Mouse (Mus musculus): ENCODE measurements around the gene Wfdc2. TPM values are rescaled to one million over a fixed set of nuclear protein-coding genes. Genes with fewer than 3 reads are reported as not detected.
"Not testable (repeated sequence)": the region's sequence is repeated elsewhere in the genome, so short reads cannot be mapped to it uniquely, and the experiment has no call there.

The Wfdc2 gene
- polyA plus RNA-seq, 1 experiment, result 28.7 TPM

DNA sequence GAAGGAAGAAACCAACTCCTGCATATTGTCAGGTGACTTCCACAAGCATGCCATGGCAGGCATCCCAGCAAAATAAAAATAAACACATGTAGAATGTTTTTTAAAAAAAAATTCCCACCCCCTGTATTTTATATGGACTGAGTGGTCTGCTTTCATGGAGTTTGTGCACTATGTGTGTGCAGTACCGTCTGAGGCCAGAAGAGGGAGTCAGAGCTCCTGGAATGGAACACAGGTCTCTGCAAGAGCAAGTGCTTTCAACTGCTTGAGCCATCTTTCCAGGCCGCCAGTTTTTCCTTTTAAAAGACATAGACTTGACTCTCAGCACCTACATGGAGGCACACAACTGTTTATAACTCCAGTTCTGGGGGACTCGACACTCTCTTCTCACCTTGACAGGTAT is 41.3 kb downstream of the Wfdc2 start:
- no peak overlapping the region for H3K4me3 ChIP-seq (ENCODE audit: control insufficient read depth, insufficient read depth, low read length)
- no peak overlapping the region for H3K27ac ChIP-seq (ENCODE audit: control insufficient read depth, insufficient read depth, low read length)
- no peaks in the 10 kb centered on the region for H3K27me3 ChIP-seq (ENCODE audit: control insufficient read depth, insufficient read depth, low read length)
- no peak for DNase-seq
- H3K4me1 ChIP-seq (replicated peaks; ENCODE audit: control insufficient read depth, insufficient read depth, low read length), result no peaks in the 10 kb centered on the region
- WGBS, result 95% methylated on average over 3 of the region's 3 CpGs
- no peaks in the 10 kb centered on the region for H3K36me3 ChIP-seq (ENCODE audit: control insufficient read depth, insufficient read depth, low read length)
- TF ChIP-seq CTCF (IDR thresholded peaks at IDR 0.05; ENCODE audit: borderline replicate concordance, control insufficient read depth, extremely low read depth, insufficient read depth, low read length, poor library complexity), result no peak
- no peak for TF ChIP-seq POLR2A (IDR thresholded peaks at IDR 0.05; ENCODE audit: control insufficient read depth, extremely low read depth, insufficient read depth, low read length, poor library complexity)

DNA sequence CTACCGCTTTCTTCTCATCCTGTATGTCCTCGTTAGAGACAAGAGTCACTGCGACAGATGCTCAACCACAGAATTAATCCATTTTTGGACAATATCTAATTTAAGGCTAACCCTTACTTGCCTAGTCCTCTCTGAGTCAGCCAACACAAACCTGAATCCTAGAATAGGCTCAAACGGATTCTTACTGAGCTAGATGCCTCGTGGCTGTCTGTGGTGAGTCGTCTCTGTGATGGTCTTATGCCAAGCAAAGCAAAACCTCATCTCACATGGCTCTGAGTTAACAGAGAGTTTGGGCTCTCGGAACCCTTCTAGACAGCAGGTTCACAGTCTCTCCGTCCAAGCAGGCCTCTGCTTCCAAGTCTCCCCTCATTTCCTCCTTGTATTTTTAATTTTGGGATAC is 42.2 kb downstream of the Wfdc2 start:
- no peak overlapping the region for H3K4me3 ChIP-seq (ENCODE audit: control insufficient read depth, insufficient read depth, low read length)
- H3K27me3 ChIP-seq (ENCODE audit: control insufficient read depth, insufficient read depth, low read length), result no peaks in the 10 kb centered on the region
- H3K36me3 ChIP-seq (ENCODE audit: control insufficient read depth, insufficient read depth, low read length), result no peaks in the 10 kb centered on the region
- TF ChIP-seq CTCF (IDR thresholded peaks at IDR 0.05; ENCODE audit: borderline replicate concordance, control insufficient read depth, extremely low read depth, insufficient read depth, low read length, poor library complexity) (no peak), POLR2A (IDR thresholded peaks at IDR 0.05; ENCODE audit: control insufficient read depth, extremely low read depth, insufficient read depth, low read length, poor library complexity) (no peak)
- DNase-seq, result no peak
- 91% methylated on average over 8 of the region's 8 CpGs for WGBS
- no peak overlapping the region for H3K27ac ChIP-seq (ENCODE audit: control insufficient read depth, insufficient read depth, low read length)
- no peaks in the 10 kb centered on the region for H3K4me1 ChIP-seq (replicated peaks; ENCODE audit: control insufficient read depth, insufficient read depth, low read length)

DNA sequence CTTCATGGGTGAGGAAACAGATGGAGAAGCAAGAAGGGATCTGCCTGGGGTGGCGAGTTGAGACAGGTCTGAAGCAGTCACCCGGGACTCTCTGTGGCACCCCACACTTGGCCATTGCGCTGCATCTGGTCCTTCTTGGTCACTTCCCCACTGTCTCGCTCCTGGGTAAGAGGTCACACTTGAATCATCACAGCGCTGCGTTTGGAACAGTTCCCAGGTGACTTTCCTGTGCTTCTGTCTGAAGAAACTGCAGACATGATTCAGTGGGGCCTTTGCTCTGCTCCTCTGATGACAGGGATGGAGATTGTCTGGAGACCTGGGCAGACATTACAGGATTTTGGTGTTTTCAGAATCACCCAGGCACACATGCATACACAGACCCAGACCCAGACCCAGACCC is 46.6 kb downstream of the Wfdc2 start:
- no peaks in the 10 kb centered on the region for H3K27me3 ChIP-seq (ENCODE audit: control insufficient read depth, insufficient read depth, low read length)
- no peaks in the 10 kb centered on the region for H3K36me3 ChIP-seq (ENCODE audit: control insufficient read depth, insufficient read depth, low read length)
- WGBS, result 72% methylated on average over 6 of the region's 6 CpGs
- no peak overlapping the region for H3K4me3 ChIP-seq (ENCODE audit: control insufficient read depth, insufficient read depth, low read length)
- no peak overlapping the region for H3K27ac ChIP-seq (ENCODE audit: control insufficient read depth, insufficient read depth, low read length)
- no peak for DNase-seq
- no peaks in the 10 kb centered on the region for H3K4me1 ChIP-seq (replicated peaks; ENCODE audit: control insufficient read depth, insufficient read depth, low read length)
- TF ChIP-seq POLR2A (IDR thresholded peaks at IDR 0.05; ENCODE audit: control insufficient read depth, extremely low read depth, insufficient read depth, low read length, poor library complexity) (no peak), CTCF (IDR thresholded peaks at IDR 0.05; ENCODE audit: borderline replicate concordance, control insufficient read depth, extremely low read depth, insufficient read depth, low read length, poor library complexity) (no peak)

GRCm38 (mm10) chr2:164613471-164613870 is 51.3 kb downstream of the Wfdc2 start, which contains the start of the genes Wfdc6b and Wfdc8:
Wfdc6b (plus strand) TSS chr2:164613522.
Wfdc8 (minus strand) TSS chr2:164613626.
- H3K27ac ChIP-seq (ENCODE audit: control insufficient read depth, insufficient read depth, low read length); H3K36me3 ChIP-seq (ENCODE audit: control insufficient read depth, insufficient read depth, low read length); H3K4me1 ChIP-seq (replicated peaks; ENCODE audit: control insufficient read depth, insufficient read depth, low read length); DNase-seq; H3K4me3 ChIP-seq (ENCODE audit: control insufficient read depth, insufficient read depth, low read length); H3K27me3 ChIP-seq (ENCODE audit: control insufficient read depth, insufficient read depth, low read length): not testable (repeated sequence)
- 72% methylated on average over 8 of the region's 8 CpGs for WGBS

DNA sequence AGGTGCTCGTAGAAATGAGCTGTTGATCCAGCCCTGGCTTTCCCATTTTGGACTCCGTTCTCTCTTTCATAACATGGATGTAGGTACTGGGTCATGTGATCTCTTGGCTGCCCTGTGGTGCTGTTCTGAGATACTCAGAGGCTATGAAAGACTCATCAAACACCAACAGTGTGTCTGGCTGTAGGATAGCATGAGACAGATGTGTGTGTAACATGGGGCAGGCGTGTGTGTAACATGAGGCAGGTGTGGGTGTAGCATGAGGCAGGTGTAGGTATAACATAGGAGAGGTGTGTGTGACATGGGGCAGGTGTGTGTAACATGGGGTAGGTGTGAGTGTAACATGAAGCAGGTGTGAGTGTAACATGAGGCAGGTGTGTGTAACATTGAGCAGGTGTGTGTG is 53.2 kb downstream of the Wfdc2 start:
- H3K36me3 ChIP-seq (ENCODE audit: control insufficient read depth, insufficient read depth, low read length), result no peaks in the 10 kb centered on the region
- H3K4me1 ChIP-seq (replicated peaks; ENCODE audit: control insufficient read depth, insufficient read depth, low read length), result no peaks in the 10 kb centered on the region
- H3K4me3 ChIP-seq (ENCODE audit: control insufficient read depth, insufficient read depth, low read length), result no peak overlapping the region
- no peaks in the 10 kb centered on the region for H3K27me3 ChIP-seq (ENCODE audit: control insufficient read depth, insufficient read depth, low read length)
- 94% methylated on average over 3 of the region's 3 CpGs for WGBS
- H3K27ac ChIP-seq (ENCODE audit: control insufficient read depth, insufficient read depth, low read length), result no peak overlapping the region
- no peak for DNase-seq
- TF ChIP-seq POLR2A (IDR thresholded peaks at IDR 0.05; ENCODE audit: control insufficient read depth, extremely low read depth, insufficient read depth, low read length, poor library complexity), result no peak
- TF ChIP-seq CTCF (IDR thresholded peaks at IDR 0.05; ENCODE audit: borderline replicate concordance, control insufficient read depth, extremely low read depth, insufficient read depth, low read length, poor library complexity), result no peak

Other genes starting within 250 kb of the Wfdc2 start
- not detected in 2 replicates for gene Svs6, start 245.7 kb upstream of the Wfdc2 start, polyA plus RNA-seq (2012; rRNA removed)
- gene Svs5, start 229.7 kb upstream of the Wfdc2 start, polyA plus RNA-seq (2012; rRNA removed), result not detected in 2 replicates
- 4.9 and 7.5 TPM in 2 replicates for gene Slpi, start 173.3 kb upstream of the Wfdc2 start, polyA plus RNA-seq (2012; rRNA removed)
- 0.24 TPM in 1 of 2 replicates, not detected in the other for gene Rbpjl, start 159.3 kb upstream of the Wfdc2 start, polyA plus RNA-seq (2012; rRNA removed)
- 0.82 and 0.93 TPM in 2 replicates for gene Matn4, start 157.3 kb upstream of the Wfdc2 start, polyA plus RNA-seq (2012; rRNA removed)
- gene Sdc4, start 118.5 kb upstream of the Wfdc2 start, polyA plus RNA-seq (2012; rRNA removed), result 18.6 TPM in 2 replicates
- gene Sys1, start 105.4 kb upstream of the Wfdc2 start, polyA plus RNA-seq (2012; rRNA removed), result 183 and 220 TPM in 2 replicates
- gene Gm20458, start 101.4 kb upstream of the Wfdc2 start, polyA plus RNA-seq (2012; rRNA removed), result 27.8 and 35.3 TPM in 2 replicates
- gene Trp53tg5, start 88.7 kb upstream of the Wfdc2 start, polyA plus RNA-seq (2012; rRNA removed), result not detected in 2 replicates
- gene Dbndd2, start 76.3 kb upstream of the Wfdc2 start, polyA plus RNA-seq (2012; rRNA removed), result 19.6 and 24.8 TPM in 2 replicates
- gene Pigt, start 64.9 kb upstream of the Wfdc2 start, polyA plus RNA-seq (2012; rRNA removed), result 146 and 202 TPM in 2 replicates
- gene Spint3, start 11.0 kb downstream of the Wfdc2 start, polyA plus RNA-seq (2012; rRNA removed), result not detected in 2 replicates
- gene Wfdc6a, start 23.0 kb downstream of the Wfdc2 start, polyA plus RNA-seq (2012; rRNA removed), result not detected in 2 replicates
- not detected in 2 replicates for gene Eppin, start 31.2 kb downstream of the Wfdc2 start, polyA plus RNA-seq (2012; rRNA removed)
- not detected in 2 replicates for gene Wfdc6b, start 51.1 kb downstream of the Wfdc2 start, polyA plus RNA-seq (2012; rRNA removed)
- 0.18 TPM in 1 of 2 replicates, not detected in the other for gene Wfdc8, start 51.2 kb downstream of the Wfdc2 start, polyA plus RNA-seq (2012; rRNA removed)
- gene Wfdc16, start 76.4 kb downstream of the Wfdc2 start, polyA plus RNA-seq (2012; rRNA removed), result not detected in 2 replicates
- not detected in 2 replicates for gene Wfdc10, start 93.6 kb downstream of the Wfdc2 start, polyA plus RNA-seq (2012; rRNA removed)
- gene Wfdc9, start 94.2 kb downstream of the Wfdc2 start, polyA plus RNA-seq (2012; rRNA removed), result not detected in 2 replicates
- gene Wfdc11, start 111.7 kb downstream of the Wfdc2 start, polyA plus RNA-seq (2012; rRNA removed), result not detected in 2 replicates
- not detected in 2 replicates for gene Wfdc13, start 122.7 kb downstream of the Wfdc2 start, polyA plus RNA-seq (2012; rRNA removed)
- not detected in 2 replicates for gene Spint4, start 136.1 kb downstream of the Wfdc2 start, polyA plus RNA-seq (2012; rRNA removed)
- not detected in 2 replicates for gene Spint5, start 152.9 kb downstream of the Wfdc2 start, polyA plus RNA-seq (2012; rRNA removed)
- 0.23 and 0.41 TPM in 2 replicates for gene Wfdc3, start 183.5 kb downstream of the Wfdc2 start, polyA plus RNA-seq (2012; rRNA removed)
- 60.6 and 134 TPM in 2 replicates for gene Dnttip1, start 183.6 kb downstream of the Wfdc2 start, polyA plus RNA-seq (2012; rRNA removed)
- 327 and 434 TPM in 2 replicates for gene Ube2c, start 207.5 kb downstream of the Wfdc2 start, polyA plus RNA-seq (2012; rRNA removed)
- gene Tnnc2, start 217.6 kb downstream of the Wfdc2 start, polyA plus RNA-seq (2012; rRNA removed), result 0.38 TPM in 1 of 2 replicates, not detected in the other
- 9.0 and 11.9 TPM in 2 replicates for gene Snx21, start 223.4 kb downstream of the Wfdc2 start, polyA plus RNA-seq (2012; rRNA removed)
- gene Acot8, start 242.5 kb downstream of the Wfdc2 start, polyA plus RNA-seq (2012; rRNA removed), result 84.6 and 87.9 TPM in 2 replicates
- gene Zswim3, start 242.7 kb downstream of the Wfdc2 start, polyA plus RNA-seq (2012; rRNA removed), result 5.9 and 6.2 TPM in 2 replicates